Mouse (Mus musculus) MEL (cell line): ENCODE measurements around the gene Tmem86b. TPM values are rescaled to one million over a fixed set of nuclear protein-coding genes. Genes with fewer than 3 reads are reported as not detected.
A peak's percentile ranks its signal among the peaks of the same experiment; 100 is the strongest.

Experiments
- DNase-seq: peaks from one replicate; pipeline ENCODE4 v3.0.0; 2011; ENCODE audit warnings: low read depth, low spot score
- H3K27ac ChIP-seq: 2 replicates; pipeline ENCODE4 v1.5.1; 2012; ENCODE audit warnings: low read depth, mild to moderate bottlenecking, control low read depth, low read length, moderate library complexity; ENCODE audit not compliant: control insufficient read depth
- H3K27me3 ChIP-seq, 2 experiments: fragments of 150-350 bp in 1 of 2; sonication (generic) in 1 of 2; 2 replicates each; pipeline ENCODE4 v1.6.1; 2012; ENCODE audit warnings: low read length in 2 of 2, mild to moderate bottlenecking in 2 of 2, improper control_type of control experiment in 1 of 2, moderate library complexity in 1 of 2; ENCODE audit not compliant: insufficient read depth in 2 of 2, control insufficient read depth in 1 of 2
- H3K36me3 ChIP-seq, 2 experiments: 2 replicates each; pipeline ENCODE4 v1.6.1; 2012 to 2014; ENCODE audit warnings: low read length in 2 of 2, improper control_type of control experiment in 1 of 2, inconsistent platforms in 1 of 2, mild to moderate bottlenecking in 1 of 2; ENCODE audit not compliant: insufficient read depth in 2 of 2, control insufficient read depth in 1 of 2
- H3K4me1 ChIP-seq, 2 experiments: fragments of 150-350 bp in 1 of 2; sonication (generic) in 1 of 2; 2 replicates each; pipeline ENCODE4 v1.6.1; 2012; ENCODE audit warnings: low read length in 2 of 2, improper control_type of control experiment in 1 of 2, mild to moderate bottlenecking in 1 of 2; ENCODE audit not compliant: insufficient read depth in 2 of 2, control insufficient read depth in 1 of 2
- H3K4me3 ChIP-seq, 2 experiments: fragments of 150-350 bp in 1 of 2; sonication (generic) in 1 of 2; 2 replicates each; pipeline ENCODE4 v1.5.1; 2012; ENCODE audit warnings: low read depth in 2 of 2, low read length in 2 of 2, mild to moderate bottlenecking in 2 of 2, moderate library complexity in 2 of 2, control low read depth in 1 of 2, improper control_type of control experiment in 1 of 2; ENCODE audit not compliant: control insufficient read depth in 1 of 2, insufficient read depth in 1 of 2
- H3K79me2 ChIP-seq: 2 replicates; pipeline ENCODE4 v1.6.1; 2012; ENCODE audit warnings: mild to moderate bottlenecking, low read length, moderate library complexity; ENCODE audit not compliant: control insufficient read depth, poor library complexity, insufficient read depth
- H3K9ac ChIP-seq: 2 replicates; pipeline ENCODE4 v1.6.1; 2012; ENCODE audit warnings: low read depth, mild to moderate bottlenecking, control low read depth, low read length, moderate library complexity; ENCODE audit not compliant: control insufficient read depth, poor library complexity, severe bottlenecking
- H3K9me3 ChIP-seq: fragments of 150-350 bp; sonication (generic); replicated peaks from 2 replicates; pipeline ENCODE4 v1.6.1; 2012; ENCODE audit warnings: mild to moderate bottlenecking, low read length, improper control_type of control experiment, moderate library complexity; ENCODE audit not compliant: insufficient read depth
- BHLHE40 ChIP-seq: IDR thresholded peaks from 2 replicates; pipeline ENCODE4 v1.6.1; 2012; ENCODE audit warnings: low read depth, mild to moderate bottlenecking, inconsistent platforms, low read length, improper control_type of control experiment, borderline replicate concordance
- CHD1 ChIP-seq: IDR thresholded peaks from 2 replicates; pipeline ENCODE4 v1.6.1; 2012; ENCODE audit warnings: low read depth, mild to moderate bottlenecking, inconsistent platforms, low read length, improper control_type of control experiment
- CTCF ChIP-seq, 3 experiments: IDR thresholded peaks in 2 of 3; conservative IDR thresholded peaks in 1 of 3; 2 replicates each; pipeline ENCODE4 v1.5.1; 2011 to 2012; ENCODE audit warnings: low read length in 3 of 3, low read depth in 2 of 3, mild to moderate bottlenecking in 2 of 3, improper control_type of control experiment in 1 of 3, inconsistent platforms in 1 of 3, mixed read lengths in 1 of 3, moderate library complexity in 1 of 3; ENCODE audit not compliant: control insufficient read depth in 1 of 3, insufficient read depth in 1 of 3, poor library complexity in 1 of 3, severe bottlenecking in 1 of 3
- E2F4 ChIP-seq: IDR thresholded peaks from 2 replicates; pipeline ENCODE4 v1.6.1; 2011; ENCODE audit warnings: low read depth, low read length, improper control_type of control experiment, borderline replicate concordance
- ELF1 ChIP-seq: IDR thresholded peaks from 2 replicates; pipeline ENCODE4 v1.6.1; 2014; ENCODE audit warnings: low read depth, mild to moderate bottlenecking, inconsistent platforms, low read length, improper control_type of control experiment, moderate library complexity
- EP300 ChIP-seq, 2 experiments: IDR thresholded peaks; 2 replicates each; pipeline ENCODE4 v1.6.1; 2011; ENCODE audit warnings: improper control_type of control experiment in 2 of 2, low read length in 2 of 2, low read depth in 1 of 2, mild to moderate bottlenecking in 1 of 2
- ETS1 ChIP-seq: IDR thresholded peaks from 2 replicates; pipeline ENCODE4 v1.6.1; 2012; ENCODE audit warnings: low read depth, mild to moderate bottlenecking, inconsistent platforms, low read length, improper control_type of control experiment, moderate library complexity
- GATA1 ChIP-seq: IDR thresholded peaks from 2 replicates; pipeline ENCODE4 v1.6.1; 2011; ENCODE audit warnings: low read depth, low read length, improper control_type of control experiment
- HCFC1 ChIP-seq: IDR thresholded peaks from 2 replicates; pipeline ENCODE4 v1.6.1; 2012; ENCODE audit warnings: low read depth, mild to moderate bottlenecking, inconsistent platforms, low read length, improper control_type of control experiment, moderate library complexity
- KAT2A ChIP-seq: conservative IDR thresholded peaks from 2 replicates; pipeline ENCODE4 v1.6.1; 2012; ENCODE audit warnings: low read depth, low read length, improper control_type of control experiment, inconsistent platforms
- MEF2A ChIP-seq: IDR thresholded peaks from 2 replicates; pipeline ENCODE4 v1.6.1; 2014; ENCODE audit warnings: low read depth, mild to moderate bottlenecking, inconsistent platforms, low read length, improper control_type of control experiment; ENCODE audit not compliant: poor library complexity, insufficient replicate concordance, severe bottlenecking; ENCODE audit errors: extremely low read depth
- MYC ChIP-seq: IDR thresholded peaks from 2 replicates; pipeline ENCODE4 v1.6.1; 2011; ENCODE audit warnings: low read depth, mild to moderate bottlenecking, low read length, improper control_type of control experiment, moderate library complexity
- NRF1 ChIP-seq: IDR thresholded peaks from 2 replicates; pipeline ENCODE4 v1.6.1; 2014; ENCODE audit warnings: low read depth, mild to moderate bottlenecking, inconsistent platforms, low read length, improper control_type of control experiment, moderate library complexity; ENCODE audit not compliant: poor library complexity, insufficient read depth, severe bottlenecking
- RAD21 ChIP-seq: IDR thresholded peaks from 2 replicates; pipeline ENCODE4 v1.6.1; 2011; ENCODE audit warnings: mild to moderate bottlenecking, low read depth, low read length, improper control_type of control experiment
- SMC3 ChIP-seq: IDR thresholded peaks from 2 replicates; pipeline ENCODE4 v1.6.1; 2011; ENCODE audit warnings: low read depth, low read length, improper control_type of control experiment
- TBP ChIP-seq: IDR thresholded peaks from 2 replicates; pipeline ENCODE4 v1.8.0; 2011; ENCODE audit warnings: low read depth, low read length, improper control_type of control experiment
- TCF12 ChIP-seq: IDR thresholded peaks from 2 replicates; pipeline ENCODE4 v1.6.1; 2014; ENCODE audit warnings: low read depth, mild to moderate bottlenecking, inconsistent platforms, low read length, improper control_type of control experiment, moderate library complexity
- USF1 ChIP-seq: IDR thresholded peaks from 2 replicates; pipeline ENCODE4 v1.6.1; 2014; ENCODE audit warnings: low read depth, mild to moderate bottlenecking, inconsistent platforms, low read length, improper control_type of control experiment, moderate library complexity
- USF2 ChIP-seq, 2 experiments: IDR thresholded peaks; 2 replicates each; pipeline ENCODE4 v1.6.1; 2011 to 2012; ENCODE audit warnings: improper control_type of control experiment in 2 of 2, low read length in 2 of 2, borderline replicate concordance in 1 of 2, inconsistent platforms in 1 of 2, low read depth in 1 of 2, mild to moderate bottlenecking in 1 of 2; ENCODE audit not compliant: insufficient read depth in 1 of 2
- ZC3H11A ChIP-seq: IDR thresholded peaks from 2 replicates; pipeline ENCODE4 v1.6.1; 2012; ENCODE audit warnings: low read depth, mild to moderate bottlenecking, inconsistent platforms, low read length, improper control_type of control experiment
- ZMIZ1 ChIP-seq: IDR thresholded peaks from 2 replicates; pipeline ENCODE4 v1.6.1; 2012; ENCODE audit warnings: low read depth, mild to moderate bottlenecking, inconsistent platforms, low read length, improper control_type of control experiment, moderate library complexity
- ZNF384 ChIP-seq: IDR thresholded peaks from 2 replicates; pipeline ENCODE4 v1.6.1; 2012; ENCODE audit warnings: low read depth, mild to moderate bottlenecking, inconsistent platforms, low read length, improper control_type of control experiment
- polyA plus RNA-seq, 2 experiments: library from polyadenylated mRNA; stranded (reverse) in 1 of 2; unstranded in 1 of 2; fragments of >175 nt in 1 of 2; fragments of >200 nt in 1 of 2; gene quantifications; 2 replicates each; pipeline versions ENCODE4 v1.2.1 to v1.2.4; 2012; ENCODE audit warnings: low replicate concordance in 2 of 2, low read depth in 1 of 2; ENCODE audit not compliant: insufficient read length in 2 of 2, insufficient read depth in 1 of 2, missing spikeins in 1 of 2
- total RNA-seq: library from RNA; depleted of rRNA; stranded (reverse); fragments of 300-350 nt; gene quantifications from 2 replicates; pipeline ENCODE4 v1.2.3, GENCODE M21; 2012

The Tmem86b gene
- total and polyA plus RNA-seq, 3 experiments = 10.2 to 31.6 TPM; not detected in 1

DNA sequence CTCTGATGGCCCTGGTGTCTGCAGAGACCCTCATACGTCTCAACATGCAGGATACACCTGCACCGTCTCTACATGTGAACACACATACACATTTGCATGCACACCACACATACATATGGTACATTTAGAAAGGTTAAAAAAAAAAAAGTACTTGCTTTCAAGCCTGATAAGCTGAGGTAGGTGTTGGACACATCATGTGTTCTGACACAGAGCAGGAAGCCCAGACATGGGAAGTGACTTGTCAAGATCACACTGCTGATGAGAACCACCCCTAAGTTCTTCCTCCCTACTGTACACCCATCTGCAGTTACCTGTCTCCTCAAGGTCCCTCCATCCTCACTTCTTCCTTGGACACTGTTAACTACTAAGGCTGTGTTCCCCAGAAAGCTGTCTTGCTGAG lies 5.3 kb downstream of the Tmem86b start:
- Histone ChIP-seq H3K9me3 (no peaks in the 10 kb centered on the region), H3K27me3 (no peaks in the 10 kb centered on the region), H3K4me1 (peaks cover 6 to 26% of the 10 kb centered on the region in 2 experiments), H3K79me2 (no peaks in the 10 kb centered on the region), H3K4me3 (no peak overlapping the region), H3K27ac (no peak overlapping the region), H3K36me3 (peaks cover 0 to 19% of the 10 kb centered on the region in 2 experiments; a peak in 3 of 4 replicates), H3K9ac (no peak overlapping the region)
- peak; percentile 75 for TF ChIP-seq ZNF384
- TF ChIP-seq ETS1 = 0 out of 2 replicates have a peak, but pooled peaks have one; percentile 31
- TF ChIP-seq USF1 = peak; percentile 49
- peak; percentile 16; the same call in 1 of the 2 replicates for TF ChIP-seq ZMIZ1
- TF ChIP-seq TCF12 = no peak
- no peak for TF ChIP-seq MEF2A
- peak; percentile 62 for DNase-seq

DNA sequence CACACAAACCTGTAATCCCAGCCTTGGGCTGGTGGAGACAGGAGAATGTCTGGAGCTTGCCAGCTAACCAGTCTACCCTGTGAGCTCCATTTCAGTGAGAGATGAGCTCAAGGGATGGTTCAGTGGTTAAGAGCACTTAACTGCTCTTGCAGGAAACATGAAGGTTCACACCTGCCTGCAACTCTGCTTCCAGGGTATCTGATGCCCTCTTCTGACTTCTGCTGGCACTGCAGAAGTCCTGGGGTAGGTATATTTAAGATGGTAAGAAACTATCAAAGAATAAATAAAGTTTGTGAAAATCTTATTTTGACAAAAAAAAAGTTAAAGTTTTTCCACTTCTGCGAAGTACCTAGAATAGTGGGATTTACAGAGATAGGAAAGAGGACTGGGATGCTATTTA lies 6.9 kb downstream of the Tmem86b start:
- no peak overlapping the region for H3K4me3 ChIP-seq
- no peak overlapping the region for H3K9ac ChIP-seq
- H3K4me1 ChIP-seq = peaks cover 0 to 11% of the 10 kb centered on the region in 2 experiments; a peak in 2 of 4 replicates
- H3K27ac ChIP-seq = no peak overlapping the region
- no peaks in the 10 kb centered on the region for H3K79me2 ChIP-seq
- peak; percentile 37 for TF ChIP-seq SMC3
- no peak for TF ChIP-seq TBP
- no peak for TF ChIP-seq MYC
- TF ChIP-seq CTCF (IDR thresholded peaks at IDR 0.05 in 2 of 3, conservative IDR thresholded peaks at IDR 0.05 in 1 of 3; ENCODE audit: control insufficient read depth in 1 of 3, insufficient read depth in 1 of 3, low read depth in 2 of 3, low read length in 3 of 3, poor library complexity in 1 of 3, severe bottlenecking in 1 of 3) = peak in 2 of 3 experiments; percentile 14 to 39; a peak in 2 of 6 replicates
- TF ChIP-seq RAD21 = peak; percentile 23
- peak; percentile 36 for DNase-seq
- no peaks in the 10 kb centered on the region for H3K9me3 ChIP-seq
- no peaks in the 10 kb centered on the region for H3K27me3 ChIP-seq
- H3K36me3 ChIP-seq = peaks cover 0 to 5% of the 10 kb centered on the region in 2 experiments; a peak in 2 of 4 replicates

GRCm38 (mm10) chr7:4623544-4624189 lies 7.6 kb downstream of the Tmem86b start:
- Histone ChIP-seq H3K27ac (no peak overlapping the region), H3K79me2 (no peaks in the 10 kb centered on the region), H3K9ac (no peak overlapping the region), H3K4me1 (peaks cover 0 to 9% of the 10 kb centered on the region in 2 experiments; a peak in 2 of 4 replicates), H3K27me3 (no peaks in the 10 kb centered on the region), H3K36me3 (peaks cover 0 to 3% of the 10 kb centered on the region in 2 experiments; a peak in 2 of 4 replicates), H3K9me3 (no peaks in the 10 kb centered on the region), H3K4me3 (no peak overlapping the region)
- peak; percentile 74 for DNase-seq
- TF ChIP-seq ZC3H11A = peak; percentile 78
- TF ChIP-seq HCFC1 = no peak
- no peak for TF ChIP-seq KAT2A
- no peak for TF ChIP-seq CHD1
- TF ChIP-seq ETS1 = no peak
- no peak for TF ChIP-seq BHLHE40
- TF ChIP-seq GATA1 = no peak
- TF ChIP-seq USF2 (IDR thresholded peaks at IDR 0.05; ENCODE audit: borderline replicate concordance in 1 of 2, insufficient read depth in 1 of 2, low read depth in 1 of 2, low read length in 2 of 2) = no peak
- peak; percentile 77 for TF ChIP-seq RAD21
- TF ChIP-seq ZMIZ1 = no peak
- TF ChIP-seq EP300 (IDR thresholded peaks at IDR 0.05; ENCODE audit: low read depth in 1 of 2, low read length in 2 of 2) = no peak
- TF ChIP-seq ELF1 = 0 out of 2 replicates have a peak, but pooled peaks have one; percentile 9
- TF ChIP-seq E2F4 = no peak
- TF ChIP-seq NRF1 = no peak
- peak; percentile 38 to 81 (median 76) for TF ChIP-seq CTCF (IDR thresholded peaks at IDR 0.05 in 2 of 3, conservative IDR thresholded peaks at IDR 0.05 in 1 of 3; ENCODE audit: control insufficient read depth in 1 of 3, insufficient read depth in 1 of 3, low read depth in 2 of 3, low read length in 3 of 3, poor library complexity in 1 of 3, severe bottlenecking in 1 of 3)
- TF ChIP-seq USF1 = no peak
